Mouse (Mus musculus): ENCODE measurements around the gene Bahcc1. TPM values are rescaled to one million over a fixed set of nuclear protein-coding genes. Genes with fewer than 3 reads are reported as not detected.

The Bahcc1 gene
- polyA plus RNA-seq, 1 experiment = not detected

GRCm38 (mm10) chr11:120200621-120201020 is 32.1 kb upstream of the Bahcc1 start:
- 54% methylated on average over 6 of the region's 6 CpGs for WGBS
- no peak overlapping the region for H3K4me3 ChIP-seq (ENCODE audit: insufficient read depth, low read depth, low read length)
- TF ChIP-seq CTCF (IDR thresholded peaks at IDR 0.05; ENCODE audit: insufficient read depth, low read depth, low read length) = no peak

GRCm38 (mm10) chr11:120204200-120204599 is 28.5 kb upstream of the Bahcc1 start:
- H3K4me1 ChIP-seq (ENCODE audit: control insufficient read depth, insufficient read depth, low read length) = peaks cover 17% of the 10 kb centered on the region
- H3K4me3 ChIP-seq (ENCODE audit: insufficient read depth, low read depth, low read length) = no peak overlapping the region
- WGBS = 69% methylated on average over 5 of the region's 5 CpGs
- no peak for TF ChIP-seq CTCF (IDR thresholded peaks at IDR 0.05; ENCODE audit: insufficient read depth, low read depth, low read length)
- TF ChIP-seq POLR2A (IDR thresholded peaks at IDR 0.05; ENCODE audit: insufficient read depth, low read depth, low read length) = no peak
- H3K27ac ChIP-seq (ENCODE audit: insufficient read depth, low read depth, low read length) = no peak overlapping the region

More at GRCm38 (mm10) chr11:120200621-120201020, 32.1 kb upstream of the Bahcc1 start:
- no peak overlapping the region for H3K27ac ChIP-seq (ENCODE audit: insufficient read depth, low read depth, low read length)
- peaks cover 13% of the 10 kb centered on the region for H3K4me1 ChIP-seq (ENCODE audit: control insufficient read depth, insufficient read depth, low read length)

DNA sequence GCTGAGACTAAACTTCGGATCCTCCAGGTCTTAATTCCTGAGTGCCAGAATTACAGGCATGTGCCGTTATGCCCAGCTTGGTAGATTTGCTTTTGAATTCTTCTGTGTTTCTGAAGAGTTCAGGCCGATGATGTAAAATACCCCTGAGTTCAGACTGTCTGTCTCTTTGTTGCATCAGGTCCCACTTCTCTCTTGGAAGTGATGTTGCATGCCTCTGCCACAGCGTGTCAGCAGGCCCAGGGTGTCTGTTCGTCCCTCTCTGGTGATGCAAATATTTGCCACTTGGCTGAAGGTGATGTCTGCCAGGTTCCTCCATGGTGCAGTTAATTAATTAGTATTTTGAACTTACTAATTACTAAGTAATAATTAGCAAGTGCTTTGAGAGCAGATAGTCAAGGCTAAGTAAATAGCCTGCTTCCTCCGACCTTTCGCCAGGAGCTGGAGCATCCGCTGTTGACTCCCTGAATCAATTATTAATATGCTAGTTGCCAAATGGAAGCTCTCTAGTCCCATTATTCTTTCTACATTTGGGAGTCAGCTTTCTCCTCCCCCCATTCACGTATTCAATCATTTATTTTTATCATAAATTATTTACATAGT is 26.6 kb upstream of the Bahcc1 start:
- TF ChIP-seq POLR2A (IDR thresholded peaks at IDR 0.05; ENCODE audit: insufficient read depth, low read depth, low read length) (no peak), CTCF (IDR thresholded peaks at IDR 0.05; ENCODE audit: insufficient read depth, low read depth, low read length) (no peak)
- 59% methylated on average over 9 of the region's 9 CpGs for WGBS
- no peak overlapping the region for H3K27ac ChIP-seq (ENCODE audit: insufficient read depth, low read depth, low read length)
- no peak overlapping the region for H3K4me3 ChIP-seq (ENCODE audit: insufficient read depth, low read depth, low read length)
- peaks cover 8% of the 10 kb centered on the region for H3K4me1 ChIP-seq (ENCODE audit: control insufficient read depth, insufficient read depth, low read length)

DNA sequence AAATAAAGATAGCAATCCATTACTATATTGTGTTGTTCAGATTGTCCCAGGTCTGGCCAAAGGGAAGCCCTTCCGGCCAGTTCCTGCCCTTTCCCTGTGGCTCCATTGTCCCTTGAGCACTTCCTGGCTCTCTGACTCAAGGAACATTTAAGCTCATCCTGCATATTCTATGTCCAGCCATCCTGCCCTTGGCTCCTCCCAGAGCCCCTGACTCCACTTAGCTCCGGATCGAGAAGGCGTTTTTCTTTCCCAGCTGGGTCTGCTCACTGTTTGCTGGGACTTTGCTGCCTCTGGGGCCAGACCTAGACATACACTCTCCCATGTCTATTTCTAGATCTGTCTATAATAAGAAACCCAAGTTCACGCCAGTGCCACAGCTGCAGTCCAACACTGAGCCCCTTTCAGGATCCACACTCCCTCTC is 26.1 kb upstream of the Bahcc1 start:
- H3K4me3 ChIP-seq (ENCODE audit: insufficient read depth, low read depth, low read length) = no peak overlapping the region
- WGBS = 49% methylated on average over 5 of the region's 5 CpGs
- no peak overlapping the region for H3K27ac ChIP-seq (ENCODE audit: insufficient read depth, low read depth, low read length)
- H3K4me1 ChIP-seq (ENCODE audit: control insufficient read depth, insufficient read depth, low read length) = peaks cover 8% of the 10 kb centered on the region
- TF ChIP-seq CTCF (IDR thresholded peaks at IDR 0.05; ENCODE audit: insufficient read depth, low read depth, low read length) (no peak), POLR2A (IDR thresholded peaks at IDR 0.05; ENCODE audit: insufficient read depth, low read depth, low read length) (no peak)

DNA sequence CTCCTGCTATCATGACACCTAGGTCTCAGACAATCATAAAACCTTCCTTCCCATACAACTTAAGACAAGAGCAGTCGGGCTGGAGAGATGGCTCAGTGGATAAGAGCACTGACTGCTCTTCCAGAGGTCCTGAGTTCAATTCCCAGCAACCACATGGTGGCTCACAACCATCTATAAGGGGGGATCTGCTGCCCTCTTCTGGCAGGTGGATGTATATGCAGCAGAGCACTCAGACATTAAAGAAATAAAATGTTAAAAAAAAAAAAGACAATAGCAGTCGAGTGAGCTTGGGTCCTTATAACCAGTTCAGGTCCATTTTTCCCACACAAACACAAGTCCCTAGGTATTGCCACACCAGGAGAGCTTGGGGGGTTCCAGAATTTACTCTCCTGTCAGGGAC is 23.9 kb upstream of the Bahcc1 start:
- TF ChIP-seq CTCF (IDR thresholded peaks at IDR 0.05; ENCODE audit: insufficient read depth, low read depth, low read length) (no peak), POLR2A (IDR thresholded peaks at IDR 0.05; ENCODE audit: insufficient read depth, low read depth, low read length) (no peak)
- Histone ChIP-seq H3K4me1 (ENCODE audit: control insufficient read depth, insufficient read depth, low read length) (peaks cover 8% of the 10 kb centered on the region), H3K4me3 (ENCODE audit: insufficient read depth, low read depth, low read length) (no peak overlapping the region), H3K27ac (ENCODE audit: insufficient read depth, low read depth, low read length) (no peak overlapping the region)
- 74% methylated on average over 2 of the region's 2 CpGs for WGBS

- WGBS = 76% methylated on average over 8 of the region's 8 CpGs
- Histone ChIP-seq H3K4me3 (ENCODE audit: insufficient read depth, low read depth, low read length) (no peak overlapping the region), H3K4me1 (ENCODE audit: control insufficient read depth, insufficient read depth, low read length) (peaks cover 8% of the 10 kb centered on the region), H3K27ac (ENCODE audit: insufficient read depth, low read depth, low read length) (no peak overlapping the region)
- TF ChIP-seq POLR2A (IDR thresholded peaks at IDR 0.05; ENCODE audit: insufficient read depth, low read depth, low read length) (no peak), CTCF (IDR thresholded peaks at IDR 0.05; ENCODE audit: insufficient read depth, low read depth, low read length) (no peak)
Observed at GRCm38 (mm10) chr11:120209462-120209861, 23.3 kb upstream of the Bahcc1 start.

- TF ChIP-seq CTCF (IDR thresholded peaks at IDR 0.05; ENCODE audit: insufficient read depth, low read depth, low read length) (no peak), POLR2A (IDR thresholded peaks at IDR 0.05; ENCODE audit: insufficient read depth, low read depth, low read length) (no peak)
- peaks cover 9% of the 10 kb centered on the region; the same call in 1 of the 2 replicates for H3K4me1 ChIP-seq (ENCODE audit: control insufficient read depth, insufficient read depth, low read length)
- no peak overlapping the region for H3K4me3 ChIP-seq (ENCODE audit: insufficient read depth, low read depth, low read length)
- H3K27ac ChIP-seq (ENCODE audit: insufficient read depth, low read depth, low read length) = no peak overlapping the region
- WGBS = 90% methylated on average over 10 of the region's 10 CpGs
Observed at GRCm38 (mm10) chr11:120215726-120216241, 17.0 kb upstream of the Bahcc1 start.

- no peak overlapping the region for H3K4me3 ChIP-seq (ENCODE audit: insufficient read depth, low read depth, low read length)
- peaks cover 9% of the 10 kb centered on the region; the same call in 1 of the 2 replicates for H3K4me1 ChIP-seq (ENCODE audit: control insufficient read depth, insufficient read depth, low read length)
- TF ChIP-seq CTCF (IDR thresholded peaks at IDR 0.05; ENCODE audit: insufficient read depth, low read depth, low read length) (no peak), POLR2A (IDR thresholded peaks at IDR 0.05; ENCODE audit: insufficient read depth, low read depth, low read length) (no peak)
- H3K27ac ChIP-seq (ENCODE audit: insufficient read depth, low read depth, low read length) = no peak overlapping the region
- 59% methylated on average over 11 of the region's 11 CpGs for WGBS
Observed at GRCm38 (mm10) chr11:120216540-120217324, 16.0 kb upstream of the Bahcc1 start.
